Mouse (Mus musculus): ENCODE data around the gene Smarce1. TPM values are rescaled to one million over a fixed set of nuclear protein-coding genes. Genes with fewer than 3 reads are reported as not detected.
A peak's percentile ranks its signal among the peaks of the same experiment; 100 is the strongest.

Gene Smarce1
- polyA plus RNA-seq, 1 experiment from 2014 or later: 351 TPM

DNA sequence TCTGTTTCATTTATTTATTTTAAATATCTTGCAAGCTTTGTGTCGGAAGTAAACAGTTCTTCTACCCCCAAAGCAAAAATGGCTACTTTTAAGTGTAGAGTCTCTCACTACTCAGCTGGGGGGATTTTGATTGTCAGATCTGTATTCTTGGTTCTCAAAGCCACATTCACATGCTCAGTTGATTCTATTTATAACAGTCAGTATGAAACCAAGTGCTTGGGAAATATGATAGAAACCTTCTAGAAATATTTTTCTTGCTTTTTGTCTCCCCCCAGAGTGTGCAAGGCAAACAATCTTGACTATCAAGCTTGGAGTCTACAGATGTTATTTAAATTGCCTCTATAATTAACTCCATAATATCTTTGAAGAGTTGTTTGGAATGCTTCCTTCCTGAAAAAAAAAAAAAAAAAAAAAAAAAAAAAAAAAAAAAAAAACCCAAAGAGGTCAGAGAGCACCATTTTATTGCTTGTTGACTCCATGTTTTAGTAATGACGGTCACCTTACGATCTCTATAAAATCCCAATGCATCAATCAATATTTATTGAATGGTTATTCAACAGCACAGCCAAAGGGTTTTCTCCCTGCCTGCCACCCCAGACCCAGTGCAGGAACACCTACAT is 12.5 kb upstream of the Smarce1 start:
- WGBS: 67% methylated on average over 3 of the region's 3 CpGs
- Histone ChIP-seq H3K4me3 (replicated peaks; ENCODE audit: low read length) (peak overlapping the region; percentile 38), H3K36me3 (ENCODE audit: control insufficient read depth, insufficient read depth) (no peaks in the 10 kb centered on the region), H3K4me2 (ENCODE audit: low read length) (peak overlapping the region; percentile 51), H3K27ac (ENCODE audit: low read length) (no peak overlapping the region), H3K9ac (replicated peaks; ENCODE audit: low read depth, low read length) (peak overlapping the region; percentile 48), H3K9me3 (ENCODE audit: control insufficient read depth, low read length) (no peaks in the 10 kb centered on the region), H3K27me3 (replicated peaks; ENCODE audit: control insufficient read depth, insufficient read depth, low read length) (no peaks in the 10 kb centered on the region), H3K4me1 (replicated peaks; ENCODE audit: control insufficient read depth, insufficient read depth, low read length) (peaks cover 7% of the 10 kb centered on the region)
- no peak; the same call in 1 of the 2 replicates for ATAC-seq

DNA sequence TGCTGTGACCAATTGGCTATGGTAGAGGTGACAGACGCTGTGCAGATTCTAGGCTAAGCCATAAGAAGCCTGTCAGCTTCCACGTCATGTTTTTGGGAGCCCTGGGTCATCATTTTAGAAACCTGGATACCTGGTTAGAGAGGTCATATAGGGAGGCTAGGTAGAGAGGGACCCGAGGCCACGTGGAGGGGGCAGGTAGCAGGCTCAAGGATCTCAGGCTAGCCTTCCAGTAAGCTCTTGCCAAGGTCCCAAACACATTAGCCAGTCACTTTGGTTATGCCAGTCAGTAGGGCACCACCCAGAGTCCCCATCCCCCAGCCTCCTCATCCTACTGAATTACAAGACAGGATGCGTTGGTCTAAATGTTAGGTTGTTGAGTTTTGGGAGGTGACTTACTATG is 11.2 kb upstream of the Smarce1 start:
- 84% methylated on average over 5 of the region's 5 CpGs for WGBS
- ATAC-seq: no peak

DNA sequence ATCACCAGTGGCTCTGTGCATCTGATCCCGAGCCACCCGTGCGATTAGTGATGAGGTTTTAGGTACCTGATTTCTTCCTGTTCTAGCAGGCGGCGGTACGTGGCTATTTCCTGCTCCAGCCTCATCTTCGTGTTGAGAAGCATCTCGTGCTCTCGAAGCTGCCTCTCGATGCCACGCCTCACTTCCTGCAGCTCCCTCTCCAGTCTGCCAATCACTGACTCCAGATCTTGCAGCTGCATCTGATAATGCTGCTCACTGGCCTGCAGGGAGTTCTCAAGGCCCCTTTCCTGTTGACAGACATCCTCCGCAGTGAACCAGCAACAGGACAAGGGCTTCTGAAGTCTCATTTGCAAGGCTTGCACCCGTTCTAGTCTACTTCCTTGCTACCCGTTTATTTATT is 7.7 kb upstream of the Smarce1 start:
- Histone ChIP-seq H3K9ac (replicated peaks; ENCODE audit: low read depth, low read length) (no peak overlapping the region), H3K4me3 (replicated peaks; ENCODE audit: low read length) (no peak overlapping the region), H3K36me3 (ENCODE audit: control insufficient read depth, insufficient read depth) (no peaks in the 10 kb centered on the region), H3K27ac (ENCODE audit: low read length) (no peak overlapping the region), H3K4me2 (ENCODE audit: low read length) (no peak overlapping the region), H3K27me3 (replicated peaks; ENCODE audit: control insufficient read depth, insufficient read depth, low read length) (no peaks in the 10 kb centered on the region), H3K4me1 (replicated peaks; ENCODE audit: control insufficient read depth, insufficient read depth, low read length) (no peaks in the 10 kb centered on the region), H3K9me3 (ENCODE audit: control insufficient read depth, low read length) (no peaks in the 10 kb centered on the region)
- no peak for ATAC-seq
- WGBS: 74% methylated on average over 14 of the region's 14 CpGs

More for the DNA sequence above, 11.2 kb upstream of the Smarce1 start:
- H3K27me3 ChIP-seq (replicated peaks; ENCODE audit: control insufficient read depth, insufficient read depth, low read length): no peaks in the 10 kb centered on the region
- H3K4me3 ChIP-seq (replicated peaks; ENCODE audit: low read length): no peak overlapping the region
- H3K9ac ChIP-seq (replicated peaks; ENCODE audit: low read depth, low read length): no peak overlapping the region
- H3K27ac ChIP-seq (ENCODE audit: low read length): no peak overlapping the region
- H3K4me1 ChIP-seq (replicated peaks; ENCODE audit: control insufficient read depth, insufficient read depth, low read length): peaks cover 7% of the 10 kb centered on the region
- H3K36me3 ChIP-seq (ENCODE audit: control insufficient read depth, insufficient read depth): no peaks in the 10 kb centered on the region
- no peak overlapping the region for H3K4me2 ChIP-seq (ENCODE audit: low read length)
- H3K9me3 ChIP-seq (ENCODE audit: control insufficient read depth, low read length): no peaks in the 10 kb centered on the region

- Histone ChIP-seq H3K9me3 (ENCODE audit: control insufficient read depth, low read length) (no peaks in the 10 kb centered on the region), H3K27ac (ENCODE audit: low read length) (peak overlapping the region; percentile 99), H3K4me1 (replicated peaks; ENCODE audit: control insufficient read depth, insufficient read depth, low read length) (peaks cover 30% of the 10 kb centered on the region), H3K4me2 (ENCODE audit: low read length) (peak overlapping the region; percentile 90), H3K36me3 (ENCODE audit: control insufficient read depth, insufficient read depth) (peaks cover 5% of the 10 kb centered on the region; the same call in 1 of the 2 replicates), H3K27me3 (replicated peaks; ENCODE audit: control insufficient read depth, insufficient read depth, low read length) (no peaks in the 10 kb centered on the region), H3K9ac (replicated peaks; ENCODE audit: low read depth, low read length) (peak overlapping the region; percentile 100), H3K4me3 (replicated peaks; ENCODE audit: low read length) (peak overlapping the region; percentile 94)
- 17% methylated on average over 15 of the region's 15 CpGs for WGBS
- ATAC-seq: peak; percentile 36
Observed at GRCm38 (mm10) chr11:99231049-99231816, 416 bp upstream of the Smarce1 start.

DNA sequence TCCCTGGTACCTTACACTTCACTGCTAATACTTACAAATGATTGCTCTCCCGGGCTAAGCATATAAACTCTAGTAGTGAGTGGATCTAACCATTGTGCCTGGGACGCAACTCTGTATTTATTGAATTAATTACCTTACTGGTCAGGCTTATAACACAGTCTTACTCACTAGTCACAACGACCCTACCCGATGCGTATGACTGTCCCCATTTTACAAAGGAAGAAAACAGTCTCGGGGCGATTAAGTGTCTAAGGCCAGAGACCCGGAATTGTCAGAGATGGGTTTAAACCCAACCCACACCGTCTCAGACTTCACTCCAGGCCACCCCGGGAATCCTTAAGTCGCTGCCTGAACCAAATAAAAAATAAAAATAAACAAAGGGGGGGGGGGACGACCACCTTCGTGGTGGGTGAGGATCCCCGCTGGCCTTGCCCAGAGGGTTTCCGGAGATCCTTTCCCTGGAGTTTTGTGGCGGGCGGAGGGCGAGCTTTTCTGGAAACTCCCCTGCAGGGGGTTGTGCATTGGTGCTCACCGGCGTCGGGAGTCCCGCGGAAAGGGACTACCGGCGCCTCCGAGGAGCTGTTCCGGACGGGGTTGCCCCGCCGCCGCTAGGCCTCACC is 1.1 kb downstream of the Smarce1 start:
- under 1% methylated on average over 30 of the region's 31 CpGs for WGBS
- no peaks in the 10 kb centered on the region for H3K27me3 ChIP-seq (replicated peaks; ENCODE audit: control insufficient read depth, insufficient read depth, low read length)
- H3K4me3 ChIP-seq (replicated peaks; ENCODE audit: low read length): peak overlapping the region; percentile 94
- peak overlapping the region; percentile 100 for H3K9ac ChIP-seq (replicated peaks; ENCODE audit: low read depth, low read length)
- peaks cover 32% of the 10 kb centered on the region for H3K4me1 ChIP-seq (replicated peaks; ENCODE audit: control insufficient read depth, insufficient read depth, low read length)
- H3K4me2 ChIP-seq (ENCODE audit: low read length): peak overlapping the region; percentile 74
- ATAC-seq: peak; percentile 39; the same call in 1 of the 2 replicates
- H3K27ac ChIP-seq (ENCODE audit: low read length): peak overlapping the region; percentile 99
- no peaks in the 10 kb centered on the region for H3K9me3 ChIP-seq (ENCODE audit: control insufficient read depth, low read length)
- peaks cover 8% of the 10 kb centered on the region; the same call in 1 of the 2 replicates for H3K36me3 ChIP-seq (ENCODE audit: control insufficient read depth, insufficient read depth)

DNA sequence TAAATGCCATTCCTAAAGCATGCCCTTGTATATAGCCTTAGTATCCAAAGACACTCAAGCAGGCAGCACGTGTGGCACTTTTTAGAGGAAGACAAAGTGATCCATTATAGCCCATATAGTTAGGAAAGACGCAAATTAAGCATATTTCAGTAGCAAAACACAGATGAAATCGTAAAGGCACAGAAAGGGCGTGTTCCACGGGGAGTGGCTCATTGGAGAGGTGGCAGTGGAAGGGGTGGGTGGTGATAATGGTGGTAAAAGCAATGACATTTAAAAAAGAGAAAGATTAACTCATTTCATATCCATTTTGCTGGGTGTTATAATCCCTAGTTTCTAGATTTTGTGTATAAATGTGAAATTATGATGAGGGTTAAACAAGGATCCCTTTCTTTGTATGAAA is 4.5 kb downstream of the Smarce1 start:
- Histone ChIP-seq H3K27ac (ENCODE audit: low read length) (no peak overlapping the region), H3K9me3 (ENCODE audit: control insufficient read depth, low read length) (no peaks in the 10 kb centered on the region), H3K4me3 (replicated peaks; ENCODE audit: low read length) (no peak overlapping the region), H3K27me3 (replicated peaks; ENCODE audit: control insufficient read depth, insufficient read depth, low read length) (no peaks in the 10 kb centered on the region), H3K9ac (replicated peaks; ENCODE audit: low read depth, low read length) (no peak overlapping the region), H3K4me2 (ENCODE audit: low read length) (no peak overlapping the region), H3K4me1 (replicated peaks; ENCODE audit: control insufficient read depth, insufficient read depth, low read length) (peaks cover 27% of the 10 kb centered on the region), H3K36me3 (ENCODE audit: control insufficient read depth, insufficient read depth) (peaks cover 20% of the 10 kb centered on the region)
- 91% methylated on average over 5 of the region's 5 CpGs for WGBS
- no peak for ATAC-seq

DNA sequence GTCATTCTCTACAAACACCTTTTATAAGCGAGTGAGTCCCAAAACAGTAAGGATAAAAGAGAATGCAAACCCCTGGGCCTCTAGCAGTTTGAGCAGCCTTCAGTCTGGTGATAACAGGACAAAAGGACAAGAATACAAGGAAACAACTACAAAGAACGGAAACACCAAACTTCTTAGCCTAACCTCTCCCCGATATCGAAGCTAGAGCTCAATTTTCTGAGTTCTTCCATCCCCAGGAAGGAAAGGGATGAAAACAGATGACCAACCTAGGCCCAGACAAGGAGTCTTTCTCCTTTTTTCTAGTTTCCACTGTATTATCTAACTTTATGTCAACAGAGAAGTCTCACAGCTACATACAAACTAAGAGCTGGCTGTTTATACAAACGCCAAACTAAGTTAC is 7.5 kb downstream of the Smarce1 start:
- Histone ChIP-seq H3K4me1 (replicated peaks; ENCODE audit: control insufficient read depth, insufficient read depth, low read length) (peaks cover 17% of the 10 kb centered on the region), H3K4me2 (ENCODE audit: low read length) (no peak overlapping the region), H3K4me3 (replicated peaks; ENCODE audit: low read length) (no peak overlapping the region), H3K9me3 (ENCODE audit: control insufficient read depth, low read length) (no peaks in the 10 kb centered on the region), H3K9ac (replicated peaks; ENCODE audit: low read depth, low read length) (no peak overlapping the region), H3K27ac (ENCODE audit: low read length) (no peak overlapping the region), H3K27me3 (replicated peaks; ENCODE audit: control insufficient read depth, insufficient read depth, low read length) (no peaks in the 10 kb centered on the region), H3K36me3 (ENCODE audit: control insufficient read depth, insufficient read depth) (peaks cover 30% of the 10 kb centered on the region)
- no peak for ATAC-seq
- WGBS: 91% methylated on average over 5 of the region's 5 CpGs

GRCm38 (mm10) chr11:99221811-99222210 is 9.0 kb downstream of the Smarce1 start:
- Histone ChIP-seq H3K4me2 (ENCODE audit: low read length) (no peak overlapping the region), H3K27ac (ENCODE audit: low read length) (no peak overlapping the region), H3K9me3 (ENCODE audit: control insufficient read depth, low read length) (no peaks in the 10 kb centered on the region), H3K9ac (replicated peaks; ENCODE audit: low read depth, low read length) (no peak overlapping the region), H3K4me3 (replicated peaks; ENCODE audit: low read length) (no peak overlapping the region), H3K4me1 (replicated peaks; ENCODE audit: control insufficient read depth, insufficient read depth, low read length) (peaks cover 5% of the 10 kb centered on the region; the same call in 1 of the 2 replicates), H3K27me3 (replicated peaks; ENCODE audit: control insufficient read depth, insufficient read depth, low read length) (no peaks in the 10 kb centered on the region), H3K36me3 (ENCODE audit: control insufficient read depth, insufficient read depth) (peaks cover 35% of the 10 kb centered on the region)
- ATAC-seq: no peak
- 81% methylated on average over 2 of the region's 2 CpGs for WGBS

DNA sequence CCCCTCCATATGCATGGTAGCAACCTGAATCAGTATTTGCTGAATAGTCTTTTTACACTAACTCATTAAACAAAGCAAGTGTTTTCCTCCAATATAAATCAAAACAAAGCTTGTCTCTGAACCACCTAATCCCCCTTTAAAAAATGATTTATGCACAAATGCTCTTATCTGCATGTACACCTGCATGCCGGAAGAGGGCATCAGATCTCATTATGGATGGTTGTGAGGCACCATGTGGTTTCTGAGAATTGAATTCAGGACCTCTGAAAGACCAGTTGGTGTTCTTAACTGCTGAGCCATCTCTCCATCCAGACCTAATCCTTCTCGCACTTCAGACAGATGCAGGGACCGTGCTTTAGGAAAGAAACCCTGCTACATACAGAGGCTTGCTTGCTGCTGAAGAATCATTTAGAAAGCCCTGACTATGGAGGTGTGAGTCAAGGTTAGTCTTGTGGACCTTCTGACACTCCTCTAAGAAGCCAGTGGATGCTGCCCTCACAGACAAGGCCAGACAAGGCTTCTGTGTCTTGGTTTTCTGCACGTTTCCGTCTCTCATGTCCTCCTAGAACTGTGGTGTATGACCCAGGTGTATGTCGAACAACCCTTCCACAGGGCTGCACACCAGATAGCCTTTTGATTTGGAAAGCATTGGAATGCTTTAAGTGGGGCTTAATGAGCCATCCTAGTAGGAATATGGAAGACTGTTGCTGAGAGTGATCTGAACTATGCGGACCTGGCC is 13.4 kb downstream of the Smarce1 start:
- H3K9ac ChIP-seq (replicated peaks; ENCODE audit: low read depth, low read length): no peak overlapping the region
- no peaks in the 10 kb centered on the region for H3K4me1 ChIP-seq (replicated peaks; ENCODE audit: control insufficient read depth, insufficient read depth, low read length)
- H3K27me3 ChIP-seq (replicated peaks; ENCODE audit: control insufficient read depth, insufficient read depth, low read length): no peaks in the 10 kb centered on the region
- no peak overlapping the region for H3K4me2 ChIP-seq (ENCODE audit: low read length)
- 90% methylated on average over 7 of the region's 7 CpGs for WGBS
- H3K9me3 ChIP-seq (ENCODE audit: control insufficient read depth, low read length): no peaks in the 10 kb centered on the region
- H3K27ac ChIP-seq (ENCODE audit: low read length): no peak overlapping the region
- no peak for ATAC-seq
- peaks cover 50% of the 10 kb centered on the region for H3K36me3 ChIP-seq (ENCODE audit: control insufficient read depth, insufficient read depth)
- H3K4me3 ChIP-seq (replicated peaks; ENCODE audit: low read length): no peak overlapping the region

All from forebrain, embryonic 16.5 days (tissue).